Mouse (Mus musculus) erythroblast, embryonic 14.5 days (primary cell): ENCODE measurements around the gene Gm10100. TPM values are rescaled to one million over a fixed set of nuclear protein-coding genes. Genes with fewer than 3 reads are reported as not detected.
"Not testable (repeated sequence)": the region's sequence is repeated elsewhere in the genome, so short reads cannot be mapped to it uniquely, and the experiment has no call there.

Source experiments
- H3K27me3 ChIP-seq: 2 replicates; pipeline ENCODE4 v1.6.1; 2012; ENCODE audit warnings: inconsistent platforms; ENCODE audit not compliant: control insufficient read depth
- H3K36me3 ChIP-seq: 2 replicates; pipeline ENCODE4 v1.6.1; 2012; ENCODE audit warnings: mild to moderate bottlenecking, inconsistent platforms; ENCODE audit not compliant: control insufficient read depth
- H3K4me1 ChIP-seq: 2 replicates; pipeline ENCODE4 v1.6.1; 2012; ENCODE audit warnings: inconsistent platforms; ENCODE audit not compliant: control insufficient read depth
- H3K4me3 ChIP-seq: replicated peaks from 2 replicates; pipeline ENCODE3; 2012; ENCODE audit warnings: moderate library complexity, mild to moderate bottlenecking, inconsistent platforms
- H3K9me3 ChIP-seq: 2 replicates; pipeline ENCODE4 v1.6.1; 2012; ENCODE audit warnings: low read length, inconsistent platforms, mixed read lengths; ENCODE audit not compliant: control insufficient read depth
- GATA1 ChIP-seq: IDR thresholded peaks from 2 replicates; pipeline ENCODE4 v1.6.1; 2012; ENCODE audit warnings: low read length, inconsistent platforms, mixed read lengths
- TAL1 ChIP-seq: IDR thresholded peaks from 3 replicates; pipeline ENCODE4 v1.6.1; 2012; ENCODE audit warnings: low read length, inconsistent platforms, mixed read lengths
- polyA plus RNA-seq: library from polyadenylated mRNA; stranded (reverse); fragments of >175 nt; gene quantifications from 2 replicates; pipeline ENCODE4 v1.2.3, GENCODE M21; 2012

The Gm10100 gene
- polyA plus RNA-seq, 1 experiment, result not detected

GRCm38 (mm10) chr10:77752312-77752711 lies 26.0 kb downstream of the Gm10100 start:
- not testable (repeated sequence) for H3K4me1 ChIP-seq, H3K27me3 ChIP-seq, H3K4me3 ChIP-seq, H3K36me3 ChIP-seq
- H3K9me3 ChIP-seq, result peaks cover 13% of the 10 kb centered on the region

GRCm38 (mm10) chr10:77753448-77753847 lies 27.2 kb downstream of the Gm10100 start:
- Histone ChIP-seq H3K4me3 (no peak overlapping the region), H3K4me1 (no peaks in the 10 kb centered on the region), H3K9me3 (peaks cover 4% of the 10 kb centered on the region; the same call in 1 of the 2 replicates), H3K27me3 (no peaks in the 10 kb centered on the region), H3K36me3 (no peaks in the 10 kb centered on the region)
- TF ChIP-seq GATA1, result no peak
- TF ChIP-seq TAL1, result no peak

- not testable (repeated sequence) for H3K9me3 ChIP-seq, H3K4me1 ChIP-seq, H3K4me3 ChIP-seq, H3K36me3 ChIP-seq, H3K27me3 ChIP-seq
Observed at GRCm38 (mm10) chr10:77759582-77759981, 33.3 kb downstream of the Gm10100 start, which contains the start of gene Gm3233. Gene Gm3233 (minus strand): TSS chr10:77759682.

GRCm38 (mm10) chr10:77769727-77770126 lies 43.4 kb downstream of the Gm10100 start:
- no peaks in the 10 kb centered on the region for H3K27me3 ChIP-seq
- TF ChIP-seq TAL1, result no peak
- no peak for TF ChIP-seq GATA1

GRCm38 (mm10) chr10:77771225-77771624 lies 44.9 kb downstream of the Gm10100 start, which contains the start of gene Gm3238:
Gene Gm3238 (minus strand): TSS chr10:77771325.
- not testable (repeated sequence) for H3K4me1 ChIP-seq, H3K36me3 ChIP-seq, H3K9me3 ChIP-seq, H3K4me3 ChIP-seq, H3K27me3 ChIP-seq

More at GRCm38 (mm10) chr10:77769727-77770126, 43.4 kb downstream of the Gm10100 start:
- H3K4me3 ChIP-seq, result no peak overlapping the region
- H3K36me3 ChIP-seq, result no peaks in the 10 kb centered on the region
- no peaks in the 10 kb centered on the region for H3K4me1 ChIP-seq
- no peaks in the 10 kb centered on the region for H3K9me3 ChIP-seq

- H3K36me3 ChIP-seq, H3K4me3 ChIP-seq, H3K27me3 ChIP-seq, H3K9me3 ChIP-seq, H3K4me1 ChIP-seq: not testable (repeated sequence)
Observed at GRCm38 (mm10) chr10:77772142-77772541, 45.9 kb downstream of the Gm10100 start.

Other genes starting within 250 kb of the Gm10100 start
- 7.2 and 8.8 TPM in 2 replicates for gene Fam207a, start 210.7 kb upstream of the Gm10100 start, polyA plus RNA-seq
- gene Itgb2, start 196.2 kb upstream of the Gm10100 start, polyA plus RNA-seq, result 0.14 and 0.23 TPM in 2 replicates
- 7.2 and 9.7 TPM in 2 replicates for gene Pttg1ip, start 144.8 kb upstream of the Gm10100 start, polyA plus RNA-seq
- 3.1 and 3.3 TPM in 2 replicates for gene Sumo3, start 120.4 kb upstream of the Gm10100 start, polyA plus RNA-seq
- gene Gm49325, start 120.3 kb upstream of the Gm10100 start, polyA plus RNA-seq, result not detected in 2 replicates
- gene Ube2g2, start 104.2 kb upstream of the Gm10100 start, polyA plus RNA-seq, result 2.6 and 2.9 TPM in 2 replicates
- not detected in 2 replicates for gene Tspear, start 39.9 kb upstream of the Gm10100 start, polyA plus RNA-seq
- gene Gm19402, start 35.7 kb upstream of the Gm10100 start, polyA plus RNA-seq, result not detected in 2 replicates
- gene Gm9508, start 29.3 kb upstream of the Gm10100 start, polyA plus RNA-seq, result not detected in 2 replicates
- not detected in 2 replicates for gene Gm10272, start 19.9 kb upstream of the Gm10100 start, polyA plus RNA-seq
- not detected in 2 replicates for gene Gm10024, start 15.0 kb upstream of the Gm10100 start, polyA plus RNA-seq
- not detected in 2 replicates for gene Gm10142, start 10.7 kb upstream of the Gm10100 start, polyA plus RNA-seq
- gene Krtap12-1, start 5.9 kb upstream of the Gm10100 start, polyA plus RNA-seq, result not detected in 2 replicates
- not detected in 2 replicates for gene Gm18596, start 16.2 kb downstream of the Gm10100 start, polyA plus RNA-seq
- gene Gm9736, start 24.9 kb downstream of the Gm10100 start, polyA plus RNA-seq, result not detected in 2 replicates
- gene Gm3233, start 33.2 kb downstream of the Gm10100 start, polyA plus RNA-seq, result not detected in 2 replicates
- gene Gm3238, start 44.8 kb downstream of the Gm10100 start, polyA plus RNA-seq, result not detected in 2 replicates
- not detected in 2 replicates for gene Gm7138, start 50.5 kb downstream of the Gm10100 start, polyA plus RNA-seq
- gene Gm3250, start 56.1 kb downstream of the Gm10100 start, polyA plus RNA-seq, result not detected in 2 replicates
- gene Gm7137, start 61.7 kb downstream of the Gm10100 start, polyA plus RNA-seq, result not detected in 2 replicates
- gene Gm9639, start 68.6 kb downstream of the Gm10100 start, polyA plus RNA-seq, result not detected in 2 replicates
- not detected in 2 replicates for gene Gm19668, start 72.6 kb downstream of the Gm10100 start, polyA plus RNA-seq
- gene Gm9507, start 85.4 kb downstream of the Gm10100 start, polyA plus RNA-seq, result not detected in 2 replicates
- not detected in 2 replicates for gene Gm2696, start 88.2 kb downstream of the Gm10100 start, polyA plus RNA-seq
- not detected in 2 replicates for gene Krtap10-4, start 100.6 kb downstream of the Gm10100 start, polyA plus RNA-seq
- 0.04 TPM in 1 of 2 replicates, not detected in the other for gene Krtap10-10, start 109.5 kb downstream of the Gm10100 start, polyA plus RNA-seq
- gene Gm36176, start 120.3 kb downstream of the Gm10100 start, polyA plus RNA-seq, result not detected in 2 replicates
- not detected in 2 replicates for gene Gm10318, start 126.4 kb downstream of the Gm10100 start, polyA plus RNA-seq
- gene Gm3285, start 135.5 kb downstream of the Gm10100 start, polyA plus RNA-seq, result not detected in 2 replicates
- gene Lrrc3, start 176.1 kb downstream of the Gm10100 start, polyA plus RNA-seq, result 0.01 TPM in 1 of 2 replicates, not detected in the other
- 0.01 and 0.02 TPM in 2 replicates for gene Trpm2, start 244.1 kb downstream of the Gm10100 start, polyA plus RNA-seq